Mouse (Mus musculus) embryonic fibroblast, embryonic 13.5 days (primary cell): ENCODE data around the gene Zfp811. TPM values are rescaled to one million over a fixed set of nuclear protein-coding genes. Genes with fewer than 3 reads are reported as not detected.
"Not testable (repeated sequence)": the region's sequence is repeated elsewhere in the genome, so short reads cannot be mapped to it uniquely, and the experiment has no call there.

Experiments used
- H3K27ac ChIP-seq: 2 replicates; pipeline ENCODE4 v1.5.1; 2012; ENCODE audit warnings: low read length, control low read depth, inconsistent platforms; ENCODE audit not compliant: insufficient read depth
- H3K4me1 ChIP-seq: 2 replicates; pipeline ENCODE4 v1.6.1; 2011; ENCODE audit warnings: low read length; ENCODE audit not compliant: control insufficient read depth, insufficient read depth
- H3K4me3 ChIP-seq: 2 replicates; pipeline ENCODE4 v1.5.1; 2011; ENCODE audit warnings: mild to moderate bottlenecking, control low read depth, low read length; ENCODE audit not compliant: insufficient read depth
- CTCF ChIP-seq: IDR thresholded peaks from 2 replicates; pipeline ENCODE4 v1.5.1; 2011; ENCODE audit warnings: mild to moderate bottlenecking, control low read depth, low read length, moderate library complexity, borderline replicate concordance; ENCODE audit not compliant: insufficient read depth
- POLR2A ChIP-seq: IDR thresholded peaks from 2 replicates; pipeline ENCODE4 v1.6.1; 2011; ENCODE audit warnings: low read depth, mild to moderate bottlenecking, control low read depth, low read length, moderate library complexity
- polyA plus RNA-seq: library from polyadenylated mRNA; stranded (reverse); fragments of >200 nt; gene quantifications from 2 replicates; pipeline ENCODE4 v1.2.4, GENCODE M21; 2011; ENCODE audit warnings: low read depth; ENCODE audit not compliant: missing spikeins, insufficient read length

Zfp811 gene
- 1.6 and 2.1 TPM in 2 replicates for polyA plus RNA-seq

GRCm38 (mm10) chr17:32809544-32810374 lies at the start of gene Zfp811:
Gene Zfp811 (minus strand): TSS chr17:32809931.
- TF ChIP-seq POLR2A (no peak), CTCF (no peak)
- H3K4me1 ChIP-seq: no peaks in the 10 kb centered on the region; the same call in 1 of the 2 replicates
- peak within 1 kb of the TSS; percentile 39 for H3K4me3 ChIP-seq
- no peak within 1 kb of the TSS for H3K27ac ChIP-seq

GRCm38 (mm10) chr17:32856713-32857112 lies 47.0 kb upstream of the Zfp811 start:
- not testable (repeated sequence) for H3K4me3 ChIP-seq, H3K27ac ChIP-seq, H3K4me1 ChIP-seq

GRCm38 (mm10) chr17:32851581-32851980 lies 41.9 kb upstream of the Zfp811 start:
- Histone ChIP-seq H3K4me3 (no peak overlapping the region), H3K4me1 (no peaks in the 10 kb centered on the region), H3K27ac (no peak overlapping the region)
- TF ChIP-seq CTCF (no peak), POLR2A (no peak)

- H3K27ac ChIP-seq: no peak overlapping the region
- no peak overlapping the region for H3K4me3 ChIP-seq
- H3K4me1 ChIP-seq: no peaks in the 10 kb centered on the region
- TF ChIP-seq CTCF (no peak), POLR2A (no peak)
Observed at GRCm38 (mm10) chr17:32841388-32841787, 31.7 kb upstream of the Zfp811 start.

- no peak for TF ChIP-seq POLR2A
- no peak for TF ChIP-seq CTCF
- H3K4me1 ChIP-seq: no peaks in the 10 kb centered on the region
- no peak overlapping the region for H3K27ac ChIP-seq
- H3K4me3 ChIP-seq: no peak overlapping the region
Observed at GRCm38 (mm10) chr17:32839083-32839802, 29.5 kb upstream of the Zfp811 start.

GRCm38 (mm10) chr17:32830418-32830782 lies 20.7 kb upstream of the Zfp811 start:
- Histone ChIP-seq H3K4me1 (peaks cover 2% of the 10 kb centered on the region; the same call in 1 of the 2 replicates), H3K4me3 (no peak overlapping the region), H3K27ac (no peak overlapping the region)
- no peak for TF ChIP-seq POLR2A

GRCm38 (mm10) chr17:32829540-32830417 lies 20.0 kb upstream of the Zfp811 start, which contains the start of gene Zfp799:
Gene Zfp799 (minus strand): TSS chr17:32830261.
- TF ChIP-seq CTCF: no peak
- peak; percentile 84 for TF ChIP-seq POLR2A
- Histone ChIP-seq H3K4me3 (peak within 1 kb of the TSS; percentile 68), H3K27ac (no peak within 1 kb of the TSS), H3K4me1 (peaks cover 2% of the 10 kb centered on the region; the same call in 1 of the 2 replicates)

- TF ChIP-seq POLR2A (no peak), CTCF (no peak)
- H3K4me3 ChIP-seq: no peak overlapping the region
- H3K4me1 ChIP-seq: no peaks in the 10 kb centered on the region
- H3K27ac ChIP-seq: no peak overlapping the region
Observed at GRCm38 (mm10) chr17:32816074-32816784, 6.5 kb upstream of the Zfp811 start.

GRCm38 (mm10) chr17:32814136-32814535 lies 4.4 kb upstream of the Zfp811 start:
- TF ChIP-seq CTCF (no peak), POLR2A (no peak)
- Histone ChIP-seq H3K27ac (no peak overlapping the region), H3K4me3 (no peak overlapping the region), H3K4me1 (no peaks in the 10 kb centered on the region)
